Mouse (Mus musculus): Measurements from ENCODE around the gene Hbs1l.

The Hbs1l gene

GRCm38 (mm10) chr10:21304672-21305632 is 9.2 kb downstream of the Hbs1l start:
- no peak for DNase-seq (ENCODE audit: low spot score in 2 of 2)

GRCm38 (mm10) chr10:21313732-21314131 is 18.0 kb downstream of the Hbs1l start:
- DNase-seq (ENCODE audit: low spot score in 2 of 2), result no peak

GRCm38 (mm10) chr10:21316123-21316522 is 20.3 kb downstream of the Hbs1l start:
- no peak for DNase-seq (ENCODE audit: low spot score in 2 of 2)

DNA sequence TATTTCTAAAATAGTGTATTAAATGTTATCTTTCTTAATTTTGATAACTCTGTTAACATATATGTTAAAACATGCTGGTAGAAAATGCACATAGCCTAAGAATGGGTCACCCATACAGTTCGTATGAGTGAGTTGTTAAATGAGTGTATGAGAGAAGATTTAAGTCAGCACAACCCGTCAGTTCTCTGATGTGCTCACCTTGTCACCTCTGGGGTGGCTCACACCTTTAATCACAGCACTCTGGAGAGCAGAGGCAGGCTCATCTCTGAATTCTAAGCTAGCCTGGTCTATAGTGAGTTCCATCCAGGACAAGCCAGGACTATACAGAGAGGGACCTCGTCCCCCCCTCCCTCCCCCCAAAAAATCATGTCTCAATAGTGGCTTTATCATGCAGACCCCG is 22.5 kb downstream of the Hbs1l start:
- no peak for DNase-seq (ENCODE audit: low spot score in 2 of 2)

DNA sequence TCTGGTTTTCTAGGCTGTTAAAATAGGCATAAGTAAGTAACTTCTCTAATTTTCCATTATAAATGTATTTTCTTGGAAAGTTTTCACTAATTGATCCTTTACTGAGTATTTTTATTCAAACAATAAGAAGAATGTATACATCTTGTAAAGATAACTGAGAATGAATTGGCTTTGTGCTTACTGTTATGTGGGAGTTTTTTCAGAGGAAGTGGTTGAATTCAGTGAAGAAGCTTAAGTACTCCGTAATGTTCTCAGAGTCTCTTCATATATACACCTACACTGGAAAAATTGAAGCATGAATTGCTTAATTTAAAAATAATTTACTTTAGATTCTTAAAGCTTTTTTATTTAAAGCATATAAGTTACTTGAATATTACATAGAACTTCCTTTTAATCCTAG is 23.2 kb downstream of the Hbs1l start:
- DNase-seq (ENCODE audit: low spot score in 2 of 2), result no peak

DNA sequence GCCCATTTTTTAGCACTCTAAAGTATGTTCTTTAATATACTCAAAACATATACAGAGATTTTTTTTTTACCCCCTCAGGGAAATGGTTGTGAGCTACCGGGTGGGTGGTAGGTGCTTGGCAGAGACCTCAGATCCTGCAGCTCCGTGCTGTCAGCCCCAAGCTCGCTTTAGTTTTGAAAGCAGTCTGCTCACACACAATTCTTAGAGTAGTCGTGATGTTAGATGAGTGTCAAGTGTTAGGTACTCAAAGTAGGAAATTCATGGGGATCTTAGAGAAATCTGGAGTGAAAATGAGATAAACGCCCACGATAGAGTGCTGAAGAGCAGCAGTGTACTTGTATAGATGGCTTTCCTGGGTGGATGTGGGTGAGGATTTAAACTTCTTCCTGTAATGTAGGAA is 24.8 kb downstream of the Hbs1l start:
- DNase-seq (ENCODE audit: low spot score in 2 of 2), result peak in 1 of 2 experiments; percentile 51

DNA sequence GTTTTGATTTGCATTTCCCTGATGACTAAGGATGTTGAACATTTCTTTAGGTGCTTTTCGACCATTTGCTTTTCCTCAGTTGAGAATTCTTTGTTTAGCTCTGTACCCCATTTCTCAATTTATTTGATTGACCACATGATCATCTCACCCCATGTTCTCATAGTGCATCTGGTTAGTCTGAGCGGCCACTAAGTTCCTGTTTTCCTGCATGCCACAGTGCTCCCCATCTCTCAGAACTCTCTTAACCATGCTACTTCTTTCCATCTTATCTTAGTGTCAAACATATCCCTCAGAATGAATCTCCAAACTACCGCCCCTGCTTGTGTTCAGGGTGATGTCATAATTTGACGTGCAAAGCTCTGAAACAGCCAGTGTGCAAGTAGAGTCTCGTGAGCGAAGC is 30.6 kb downstream of the Hbs1l start:
- DNase-seq (ENCODE audit: low spot score in 2 of 2), result no peak

DNA sequence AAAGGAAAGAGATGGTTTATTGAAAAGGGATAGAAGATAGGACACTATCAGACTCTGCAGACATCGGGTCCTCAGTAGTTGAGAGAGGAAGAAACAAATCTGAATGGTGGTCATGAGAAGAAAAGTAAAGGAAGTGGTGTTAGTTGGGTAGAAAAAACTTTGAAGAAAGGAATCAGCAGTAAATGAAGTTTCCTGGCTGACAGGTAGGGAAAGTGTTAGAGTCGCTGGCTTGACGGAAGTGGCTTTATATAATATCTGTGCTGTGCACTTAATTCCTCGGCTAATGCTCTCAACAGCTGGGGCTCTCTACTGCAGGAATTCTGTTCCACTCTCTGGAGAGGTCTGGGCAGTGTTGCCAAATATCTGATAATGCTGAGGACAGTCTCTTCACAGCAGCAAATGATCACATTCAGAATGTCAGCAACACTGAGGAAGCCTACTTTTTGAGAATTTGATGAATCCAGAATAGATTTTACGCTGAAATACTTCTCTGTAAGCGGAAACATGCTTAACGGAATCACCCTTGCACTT is 31.9 kb downstream of the Hbs1l start:
- DNase-seq (ENCODE audit: low spot score in 2 of 2), result no peak

- no peak for DNase-seq (ENCODE audit: low spot score in 2 of 2)
Observed at GRCm38 (mm10) chr10:21334349-21335105, 38.7 kb downstream of the Hbs1l start.

GRCm38 (mm10) chr10:21335534-21335933 is 39.8 kb downstream of the Hbs1l start:
- DNase-seq (ENCODE audit: low spot score in 2 of 2), result no peak

GRCm38 (mm10) chr10:21337191-21337590 is 41.4 kb downstream of the Hbs1l start:
- no peak for DNase-seq (ENCODE audit: low spot score in 2 of 2)

- DNase-seq (ENCODE audit: low spot score in 2 of 2), result no peak
Observed at GRCm38 (mm10) chr10:21341706-21342105, 45.9 kb downstream of the Hbs1l start.

DNA sequence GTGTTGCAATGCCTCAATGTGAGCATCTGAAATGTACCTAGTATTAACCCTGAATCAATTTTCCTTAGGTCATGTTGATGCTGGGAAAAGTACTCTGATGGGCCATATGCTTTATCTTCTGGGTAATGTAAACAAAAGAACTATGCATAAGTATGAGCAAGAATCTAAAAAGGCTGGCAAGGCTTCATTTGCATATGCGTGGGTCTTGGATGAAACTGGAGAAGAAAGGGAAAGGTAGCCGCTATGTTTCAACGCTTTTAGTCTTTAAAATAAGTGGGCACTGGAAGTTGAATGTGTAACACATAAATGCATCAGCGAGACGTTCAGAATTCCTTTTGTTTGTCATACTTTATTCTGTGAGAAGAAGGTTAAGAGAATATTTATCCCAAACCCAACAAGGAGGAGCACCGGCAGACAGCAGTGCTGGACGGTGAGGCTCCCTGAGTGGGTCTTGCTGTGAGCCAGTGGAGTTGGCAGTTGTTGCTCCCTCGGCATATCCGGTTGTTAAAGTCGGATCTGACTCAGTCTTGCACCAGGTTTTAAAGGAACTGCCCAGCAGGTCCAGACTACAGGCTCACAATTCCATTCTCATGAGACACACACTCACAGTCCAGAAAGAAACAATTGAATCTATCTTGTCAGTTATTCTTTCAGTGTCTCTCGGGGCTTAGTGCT is 46.7 kb downstream of the Hbs1l start:
- DNase-seq (ENCODE audit: low spot score in 2 of 2), result peak in 1 of 2 experiments; percentile 30

DNA sequence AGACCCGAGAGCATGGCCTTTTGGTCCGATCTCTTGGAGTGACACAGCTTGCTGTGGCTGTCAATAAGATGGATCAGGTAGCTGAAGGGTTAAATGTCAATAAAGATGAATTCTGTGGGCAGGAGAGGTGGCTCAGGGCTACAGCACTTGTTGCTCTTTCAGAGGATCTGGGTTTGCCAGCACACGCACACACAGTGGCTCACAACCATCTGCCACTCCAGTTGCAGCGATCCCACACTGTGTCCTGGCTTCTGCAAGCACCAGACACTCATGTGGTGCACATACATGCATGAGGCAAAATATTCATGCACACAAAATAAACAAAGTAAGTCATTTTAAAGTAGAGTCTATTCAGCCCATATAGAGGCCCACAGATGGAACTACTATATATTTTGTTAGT is 51.6 kb downstream of the Hbs1l start:
- DNase-seq (ENCODE audit: low spot score in 2 of 2), result no peak

DNA sequence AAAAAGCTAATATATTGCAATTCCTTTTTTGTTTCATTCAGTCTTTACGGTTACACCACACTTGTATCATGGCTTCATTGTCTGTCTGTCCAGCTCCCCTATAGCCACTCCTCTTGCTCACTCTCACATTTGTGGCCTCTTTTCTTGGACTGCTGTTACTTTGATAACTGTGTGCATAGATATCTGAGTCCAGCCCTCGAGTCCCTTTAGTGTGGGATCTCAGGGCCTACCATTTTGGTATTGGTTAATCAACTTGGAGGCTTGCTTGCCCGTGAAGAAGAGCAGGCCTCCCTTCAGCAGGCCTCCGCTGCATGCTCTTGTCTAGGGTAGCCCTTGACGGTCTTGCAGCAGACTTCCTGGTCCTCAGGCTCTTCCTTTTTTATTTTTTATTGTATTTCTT is 53.7 kb downstream of the Hbs1l start:
- no peak for DNase-seq (ENCODE audit: low spot score in 2 of 2)

- DNase-seq (ENCODE audit: low spot score in 2 of 2), result no peak
Observed at GRCm38 (mm10) chr10:21349946-21350345, 54.2 kb downstream of the Hbs1l start.

GRCm38 (mm10) chr10:21350531-21351515 is 55.0 kb downstream of the Hbs1l start:
- no peak for DNase-seq (ENCODE audit: low spot score in 2 of 2)

DNA sequence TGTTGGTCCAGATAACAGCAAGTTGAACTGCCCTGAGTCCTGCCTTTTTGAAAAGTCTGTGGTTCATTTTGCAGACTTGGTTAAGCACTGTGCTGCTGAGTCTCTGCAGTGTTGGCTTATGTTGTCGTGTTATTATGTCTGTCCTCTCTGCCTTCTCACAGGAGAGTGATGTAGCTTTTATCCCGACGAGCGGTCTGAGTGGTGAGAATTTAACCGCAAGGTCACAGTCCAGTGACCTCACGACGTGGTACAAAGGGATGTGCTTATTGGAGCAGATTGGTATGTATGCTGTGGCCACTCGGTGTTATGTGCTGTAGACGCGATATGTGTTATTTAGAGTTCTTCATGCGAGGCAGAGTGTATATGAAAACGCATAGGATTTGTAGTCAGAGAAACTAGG is 56.0 kb downstream of the Hbs1l start:
- no peak for DNase-seq (ENCODE audit: low spot score in 2 of 2)

- peak in 1 of 2 experiments; percentile 45 for DNase-seq (ENCODE audit: low spot score in 2 of 2)
Observed at GRCm38 (mm10) chr10:21353890-21354289, 58.1 kb downstream of the Hbs1l start.

- no peak for DNase-seq (ENCODE audit: low spot score in 2 of 2)
Observed at GRCm38 (mm10) chr10:21354506-21354905, 58.7 kb downstream of the Hbs1l start.

GRCm38 (mm10) chr10:21357986-21358385 is 62.2 kb downstream of the Hbs1l start:
- no peak for DNase-seq (ENCODE audit: low spot score in 2 of 2)

All from right cerebral cortex, postnatal 36 days (tissue).